Mouse (Mus musculus): ENCODE measurements around the gene Klhdc7b. TPM values are rescaled to one million over a fixed set of nuclear protein-coding genes. Genes with fewer than 3 reads are reported as not detected.
A peak's percentile ranks its signal among the peaks of the same experiment; 100 is the strongest.

The Klhdc7b gene
- total RNA-seq, 1 experiment from 2014 or later = not detected

DNA sequence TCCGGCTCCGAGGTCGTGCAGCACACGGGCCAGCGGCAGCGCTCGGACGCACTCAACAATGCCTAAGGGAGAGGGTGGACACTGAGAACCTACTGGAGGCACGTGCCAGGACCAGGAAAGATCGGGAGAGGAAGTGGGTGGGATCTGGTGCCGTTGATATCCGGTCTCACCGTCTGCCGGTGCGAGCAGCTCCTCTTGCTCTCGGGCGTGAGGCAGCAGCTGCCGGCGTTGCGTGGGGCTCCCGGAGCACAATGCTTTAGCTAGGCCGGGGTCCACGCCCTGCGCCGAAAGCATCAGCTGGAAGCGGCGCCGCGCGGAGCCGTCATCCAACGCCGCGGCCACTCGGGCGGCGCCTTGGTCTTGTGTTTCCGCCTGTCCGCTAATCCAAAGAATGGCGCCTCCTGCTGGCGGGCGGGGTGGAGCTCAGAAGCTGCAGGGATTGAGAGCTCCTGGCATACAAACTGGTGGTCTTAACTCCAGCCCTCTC, 10.9 kb upstream of the Klhdc7b start, which contains the start of gene Sco2:
Gene Sco2 (minus strand): TSS at position 85 of the 487 bp plus-strand sequence.
- peak; percentile 42 for ATAC-seq (replicated peaks; ENCODE audit: insufficient number of reproducible peaks, low FRiP score, low TSS enrichment, poor library complexity, severe bottlenecking)

DNA sequence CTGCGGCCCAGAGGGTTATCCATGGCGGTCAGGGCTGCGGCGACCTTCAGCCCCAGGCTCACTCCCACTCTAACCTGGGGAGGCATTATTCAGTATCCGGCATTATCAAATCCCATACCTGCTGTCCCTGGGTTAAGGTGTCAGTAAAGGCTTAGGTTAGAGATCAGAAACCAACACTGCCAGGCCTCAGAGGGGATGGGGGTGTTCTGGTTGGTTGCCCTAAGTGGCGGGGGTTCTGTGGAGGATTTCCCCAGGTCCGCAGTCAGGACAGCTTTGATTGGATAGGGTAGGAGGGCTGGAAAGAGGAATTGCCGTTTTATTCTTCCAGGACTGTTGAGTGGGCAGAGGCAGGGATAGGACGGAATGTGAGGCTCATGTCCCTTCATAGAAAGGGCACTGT, 10.4 kb upstream of the Klhdc7b start:
- no peak for ATAC-seq (replicated peaks; ENCODE audit: insufficient number of reproducible peaks, low FRiP score, low TSS enrichment, poor library complexity, severe bottlenecking)

DNA sequence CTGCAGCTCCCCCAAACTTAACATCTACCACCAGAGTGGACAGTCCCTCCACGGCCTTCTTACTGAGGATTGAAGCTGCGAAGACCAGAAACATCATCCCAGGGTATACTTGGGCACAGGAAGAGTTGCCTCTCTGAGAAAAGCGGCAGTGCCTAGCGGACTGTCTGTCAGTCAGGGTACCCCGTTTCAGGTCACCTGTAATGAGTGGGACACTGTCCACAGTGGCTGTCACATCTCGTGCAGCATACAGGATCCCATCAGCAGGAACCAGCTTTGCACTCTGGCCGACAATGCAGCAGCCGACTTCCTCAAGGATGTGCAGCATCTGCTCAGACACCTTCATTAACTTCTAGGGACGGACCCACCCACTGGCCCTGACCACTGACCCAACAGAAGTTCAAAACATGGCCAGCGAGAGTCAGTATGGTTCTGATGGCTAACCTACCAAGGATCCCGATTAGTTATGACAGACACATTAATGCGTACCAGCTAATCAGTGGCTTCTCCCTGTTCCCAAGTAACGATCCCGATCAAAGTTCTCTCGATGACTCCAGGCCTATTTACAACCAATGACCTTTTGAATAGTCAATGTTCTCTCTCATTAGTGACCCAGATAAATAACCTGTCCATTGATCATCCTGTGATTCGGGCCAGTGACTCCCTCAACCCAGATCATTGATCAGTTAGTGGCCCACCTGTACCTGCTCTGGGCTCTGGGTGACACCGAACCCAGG, 9.7 kb upstream of the Klhdc7b start:
- ATAC-seq (replicated peaks; ENCODE audit: insufficient number of reproducible peaks, low FRiP score, low TSS enrichment, poor library complexity, severe bottlenecking) = no peak

DNA sequence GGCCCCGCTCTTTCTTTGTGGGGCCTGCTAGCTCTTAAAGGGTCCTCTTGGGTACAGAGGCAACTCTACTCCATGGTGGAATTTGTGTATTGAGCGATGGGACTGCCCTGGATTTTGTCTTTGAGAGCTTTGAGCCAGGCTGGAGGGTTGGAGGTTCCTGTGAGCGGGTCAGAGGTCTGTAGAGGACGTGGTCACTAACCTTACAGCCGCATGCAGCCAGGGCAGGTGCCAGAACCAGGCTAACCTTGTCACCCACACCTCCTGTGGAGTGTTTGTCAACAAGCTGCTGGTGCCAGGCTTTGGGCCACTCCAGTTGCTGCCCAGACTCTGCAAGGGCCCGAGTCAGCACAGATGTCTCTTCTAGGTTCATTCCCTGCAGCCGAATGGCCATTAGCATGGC, 8.7 kb upstream of the Klhdc7b start:
- ATAC-seq (replicated peaks; ENCODE audit: insufficient number of reproducible peaks, low FRiP score, low TSS enrichment, poor library complexity, severe bottlenecking) = no peak

DNA sequence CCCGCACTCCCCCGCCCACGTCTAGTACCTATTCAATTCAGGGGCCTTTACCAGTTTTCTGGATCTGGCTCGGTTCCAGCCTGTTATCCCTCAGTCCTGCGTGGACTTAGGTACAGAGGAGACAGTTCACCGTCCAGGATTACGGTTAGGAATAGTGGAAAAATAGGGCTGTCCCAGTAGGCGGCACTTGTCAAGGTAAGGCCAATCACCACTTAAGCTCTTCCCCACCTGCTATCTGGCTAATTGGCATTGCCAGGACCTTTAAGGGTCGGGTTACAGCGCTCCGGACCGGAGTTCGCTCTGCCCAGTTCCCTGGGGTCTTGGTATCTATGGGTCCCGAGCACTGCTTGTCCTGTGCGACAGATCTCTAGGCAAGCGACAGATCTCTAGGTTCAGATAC, 7.8 kb upstream of the Klhdc7b start, which contains the start of gene Tymp:
Gene Tymp (minus strand): TSS at position 83 of the 400 bp plus-strand sequence.
- no peak for ATAC-seq (replicated peaks; ENCODE audit: insufficient number of reproducible peaks, low FRiP score, low TSS enrichment, poor library complexity, severe bottlenecking)

DNA sequence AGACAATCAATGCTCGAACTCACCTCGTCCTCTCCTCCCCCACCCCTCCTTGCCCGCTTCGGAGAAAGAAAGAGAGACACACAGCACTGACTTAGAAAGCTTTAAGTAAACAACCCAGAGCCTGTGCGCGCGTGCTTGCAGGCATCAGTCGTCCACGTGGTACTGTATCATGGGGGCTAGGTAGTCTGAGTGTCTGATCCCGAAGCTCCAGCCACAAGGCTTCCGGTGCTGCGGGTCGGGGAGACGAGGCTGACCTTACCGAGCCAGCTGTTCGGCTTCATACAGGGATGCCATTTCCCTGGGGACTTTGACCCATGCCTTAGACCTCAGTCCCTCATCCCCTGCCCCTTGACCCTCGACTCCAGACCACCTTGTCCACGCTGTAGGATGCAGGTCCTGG, 7.4 kb upstream of the Klhdc7b start:
- ATAC-seq (replicated peaks; ENCODE audit: insufficient number of reproducible peaks, low FRiP score, low TSS enrichment, poor library complexity, severe bottlenecking) = no peak

DNA sequence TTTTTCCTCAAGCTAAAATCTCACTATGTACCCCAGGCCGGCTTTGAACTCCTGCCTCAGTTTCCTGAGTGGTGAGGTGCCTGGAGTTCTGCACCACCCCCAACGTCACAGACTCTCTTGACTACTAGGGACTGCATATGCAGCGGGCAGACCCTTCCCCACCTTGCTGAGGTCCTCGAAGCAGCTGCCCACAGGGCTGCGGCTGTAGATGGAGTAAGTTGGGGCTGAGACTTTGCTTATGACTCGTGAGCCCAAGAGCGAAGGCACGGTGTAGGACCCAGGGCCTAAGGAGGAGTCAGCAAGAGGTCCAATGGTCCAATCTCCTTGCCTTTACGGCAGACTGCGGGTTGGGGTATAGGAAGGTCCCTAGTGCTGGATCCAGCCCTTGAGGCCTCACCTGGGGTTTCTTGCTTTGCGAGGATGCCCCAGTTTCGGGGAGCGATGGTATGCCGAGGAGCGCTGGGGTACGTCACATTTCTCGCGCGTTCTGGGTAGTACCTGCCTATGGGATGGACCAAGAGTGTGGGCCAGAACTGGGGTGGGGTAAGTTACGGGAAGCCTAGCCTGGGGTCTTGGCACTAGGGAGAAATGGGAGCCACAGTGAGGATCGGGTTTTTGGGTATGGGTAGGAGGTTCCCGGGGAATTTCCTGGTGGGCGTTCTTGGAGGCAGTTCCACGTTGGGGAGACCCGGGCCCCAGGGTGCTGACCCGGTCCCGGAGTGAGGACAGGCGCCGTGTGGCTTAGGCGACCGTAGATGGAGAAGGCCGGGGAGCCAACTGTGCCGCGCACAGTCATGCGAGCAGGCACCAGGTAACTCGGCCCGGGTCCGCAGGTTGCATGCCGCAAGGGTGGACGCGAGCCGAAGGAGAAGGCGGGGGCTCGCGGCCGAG, 6.5 kb upstream of the Klhdc7b start:
- no peak for ATAC-seq (replicated peaks; ENCODE audit: insufficient number of reproducible peaks, low FRiP score, low TSS enrichment, poor library complexity, severe bottlenecking)

DNA sequence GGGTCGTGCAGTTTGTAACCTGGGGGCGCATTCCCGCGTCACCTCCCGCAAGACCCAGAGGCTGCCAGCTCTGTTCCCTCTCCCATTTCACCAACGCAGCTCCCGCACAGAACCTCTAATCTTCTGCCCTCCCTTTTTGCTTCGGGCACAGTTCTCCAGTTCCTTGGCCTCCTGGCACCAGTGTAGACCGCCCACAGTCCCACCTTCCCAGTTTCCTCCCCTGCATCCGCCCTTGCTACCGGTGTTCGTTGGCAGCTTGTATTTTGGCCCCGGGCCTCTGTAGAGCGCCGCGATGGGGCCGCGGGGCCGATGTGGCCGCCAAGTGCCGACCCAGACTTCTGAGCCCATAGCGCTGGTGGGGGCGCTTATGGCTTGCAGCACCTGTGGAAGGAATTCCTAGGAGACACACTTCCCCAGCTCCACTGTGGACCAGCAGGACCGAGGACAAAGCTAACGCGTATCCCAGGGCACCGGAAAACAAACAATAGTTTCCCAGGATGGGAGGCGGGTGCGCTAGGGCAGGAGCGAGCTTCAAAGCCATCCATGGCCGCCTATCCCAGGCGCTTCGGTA, 5.8 kb upstream of the Klhdc7b start, which contains the start of gene Odf3b:
Gene Odf3b (minus strand): TSS at position 452 of the 571 bp plus-strand sequence.
- no peak for ATAC-seq (replicated peaks; ENCODE audit: insufficient number of reproducible peaks, low FRiP score, low TSS enrichment, poor library complexity, severe bottlenecking)

DNA sequence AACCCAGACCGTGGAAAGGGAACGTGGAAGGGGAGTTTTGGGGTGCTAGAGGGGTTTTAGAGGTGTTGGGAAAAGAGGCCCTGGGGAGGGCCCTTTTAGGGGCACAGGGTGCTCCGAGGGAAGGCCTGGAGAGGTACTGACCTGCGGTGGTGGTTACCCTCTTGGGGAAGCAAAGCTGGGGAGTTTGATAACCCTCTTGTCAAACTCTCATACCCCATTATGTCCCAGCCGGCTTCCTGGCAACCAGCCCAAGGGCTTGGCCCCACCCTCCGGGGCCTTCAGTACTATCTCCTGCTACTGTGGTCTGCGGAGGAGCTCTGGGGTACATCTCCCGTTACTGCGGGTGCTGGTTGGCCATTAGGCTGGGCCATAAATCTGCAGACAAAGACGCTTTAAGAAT, 5.3 kb upstream of the Klhdc7b start:
- ATAC-seq (replicated peaks; ENCODE audit: insufficient number of reproducible peaks, low FRiP score, low TSS enrichment, poor library complexity, severe bottlenecking) = no peak

DNA sequence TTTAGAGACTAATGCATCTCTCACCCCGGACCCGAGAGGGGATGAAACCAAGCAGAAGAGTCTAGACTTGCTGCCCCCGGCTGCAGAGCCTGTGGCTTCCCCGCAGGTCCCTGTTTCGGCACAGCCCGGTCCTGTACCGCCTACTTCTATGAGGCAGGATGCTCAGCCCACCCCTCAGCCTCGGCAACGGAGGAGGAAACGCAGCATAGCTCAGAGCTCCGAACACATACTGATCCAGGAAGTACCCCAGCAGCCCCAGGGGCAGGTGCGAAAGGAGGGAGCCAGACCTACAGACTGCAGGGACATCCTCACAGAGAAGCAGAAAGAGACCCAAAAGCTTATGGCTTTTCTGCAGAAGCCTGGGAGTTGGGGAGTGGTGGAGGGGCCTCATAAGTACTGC, 2.4 kb downstream of the Klhdc7b start:
- no peak for ATAC-seq (replicated peaks; ENCODE audit: insufficient number of reproducible peaks, low FRiP score, low TSS enrichment, poor library complexity, severe bottlenecking)

DNA sequence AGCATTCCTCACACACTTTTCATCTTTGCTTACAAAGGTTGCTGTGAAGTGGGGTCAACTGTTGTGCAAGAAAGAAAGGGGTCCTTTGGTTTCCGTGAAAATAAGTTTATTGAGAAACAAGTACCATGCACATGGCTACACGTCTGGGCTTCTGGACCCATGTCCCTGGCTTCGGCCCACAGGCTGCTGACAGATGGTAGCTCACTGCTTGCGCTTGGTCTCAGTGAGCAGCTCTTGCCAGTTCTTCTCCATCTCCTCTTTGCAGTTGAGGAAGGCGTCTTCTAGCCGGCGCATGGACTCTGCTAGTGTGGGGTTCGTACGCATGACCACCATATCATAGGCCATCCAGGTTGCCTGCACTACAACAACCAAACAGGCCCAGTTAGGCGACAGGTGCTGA, 5.4 kb downstream of the Klhdc7b start:
- no peak for ATAC-seq (replicated peaks; ENCODE audit: insufficient number of reproducible peaks, low FRiP score, low TSS enrichment, poor library complexity, severe bottlenecking)

DNA sequence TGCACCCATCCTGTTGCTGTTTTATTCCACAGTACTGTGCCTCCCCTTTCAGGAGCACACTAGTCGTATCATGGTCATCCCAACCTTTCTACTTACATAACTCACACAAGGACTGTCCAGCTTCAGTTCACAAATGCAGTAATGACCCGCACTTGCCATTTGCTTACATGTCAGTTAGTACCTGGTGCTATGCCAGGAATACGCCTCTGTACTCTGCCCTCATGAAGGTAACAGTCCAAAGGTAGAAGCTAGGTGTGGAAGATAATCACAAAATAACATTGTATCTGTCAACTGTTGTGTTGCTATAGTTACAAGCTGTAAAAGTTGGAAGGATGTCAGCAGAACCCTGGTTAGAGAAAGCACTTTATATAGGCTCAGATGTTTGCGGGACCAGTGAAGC, 12.2 kb downstream of the Klhdc7b start:
- no peak for ATAC-seq (replicated peaks; ENCODE audit: insufficient number of reproducible peaks, low FRiP score, low TSS enrichment, poor library complexity, severe bottlenecking)

DNA sequence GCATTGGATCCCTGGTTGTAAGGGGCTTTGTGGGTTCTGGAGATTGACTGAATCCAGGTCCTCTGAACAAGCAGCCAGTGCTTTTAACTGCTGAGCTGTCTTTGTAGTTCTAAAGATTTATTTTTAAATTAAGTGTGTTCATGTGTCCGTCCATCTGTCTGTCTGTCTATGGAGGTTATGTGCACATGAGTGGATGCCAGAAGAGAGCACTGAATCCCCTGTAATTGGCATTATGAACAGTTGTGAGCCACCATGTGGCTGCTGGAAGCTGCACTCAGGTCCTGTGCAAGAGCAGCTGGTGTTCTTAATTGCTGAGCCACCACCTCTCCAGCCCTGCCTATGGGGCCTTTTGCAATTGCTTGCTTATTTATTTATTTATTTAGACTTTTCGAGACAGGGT, 13.4 kb downstream of the Klhdc7b start:
- ATAC-seq (replicated peaks; ENCODE audit: insufficient number of reproducible peaks, low FRiP score, low TSS enrichment, poor library complexity, severe bottlenecking) = no peak

DNA sequence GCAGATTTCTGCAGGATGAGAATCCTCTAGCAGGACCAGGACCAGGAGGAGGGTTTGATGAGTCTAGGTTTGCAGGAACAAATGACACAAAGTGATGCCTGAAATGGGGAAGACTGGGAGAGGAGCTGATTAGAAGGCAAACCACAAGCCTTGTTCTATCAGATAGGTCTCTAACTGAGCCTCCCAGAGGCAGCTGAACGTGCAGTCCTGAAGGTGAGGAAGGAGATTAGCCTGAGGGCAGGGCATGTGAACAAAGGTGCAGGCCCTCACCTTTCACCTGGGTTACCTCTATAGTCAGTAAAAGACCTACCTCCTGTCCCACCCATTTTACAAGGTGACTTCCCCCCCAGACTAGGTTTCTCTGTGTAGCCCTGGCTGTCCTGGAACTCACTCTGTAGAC, 15.0 kb downstream of the Klhdc7b start:
- no peak for ATAC-seq (replicated peaks; ENCODE audit: insufficient number of reproducible peaks, low FRiP score, low TSS enrichment, poor library complexity, severe bottlenecking)

DNA sequence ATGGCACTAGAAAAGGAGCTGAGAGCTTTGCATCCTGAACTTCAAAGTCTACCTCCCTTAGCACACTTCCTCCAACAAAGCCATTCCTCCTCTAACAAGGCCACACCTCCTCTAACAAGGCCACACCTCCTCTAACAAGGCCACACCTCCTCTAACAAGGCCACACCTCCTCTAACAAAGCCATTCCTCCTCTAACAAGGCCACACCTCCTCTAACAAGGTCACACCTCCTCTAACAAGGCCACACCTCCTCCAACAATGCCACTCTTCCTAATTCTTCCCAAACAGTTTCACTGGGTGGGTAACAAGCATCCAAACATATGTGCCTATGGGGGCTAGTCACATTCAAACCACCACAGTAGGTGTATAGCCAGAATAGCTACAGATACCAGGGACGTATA, 17.8 kb downstream of the Klhdc7b start:
- ATAC-seq (replicated peaks; ENCODE audit: insufficient number of reproducible peaks, low FRiP score, low TSS enrichment, poor library complexity, severe bottlenecking) = no peak

DNA sequence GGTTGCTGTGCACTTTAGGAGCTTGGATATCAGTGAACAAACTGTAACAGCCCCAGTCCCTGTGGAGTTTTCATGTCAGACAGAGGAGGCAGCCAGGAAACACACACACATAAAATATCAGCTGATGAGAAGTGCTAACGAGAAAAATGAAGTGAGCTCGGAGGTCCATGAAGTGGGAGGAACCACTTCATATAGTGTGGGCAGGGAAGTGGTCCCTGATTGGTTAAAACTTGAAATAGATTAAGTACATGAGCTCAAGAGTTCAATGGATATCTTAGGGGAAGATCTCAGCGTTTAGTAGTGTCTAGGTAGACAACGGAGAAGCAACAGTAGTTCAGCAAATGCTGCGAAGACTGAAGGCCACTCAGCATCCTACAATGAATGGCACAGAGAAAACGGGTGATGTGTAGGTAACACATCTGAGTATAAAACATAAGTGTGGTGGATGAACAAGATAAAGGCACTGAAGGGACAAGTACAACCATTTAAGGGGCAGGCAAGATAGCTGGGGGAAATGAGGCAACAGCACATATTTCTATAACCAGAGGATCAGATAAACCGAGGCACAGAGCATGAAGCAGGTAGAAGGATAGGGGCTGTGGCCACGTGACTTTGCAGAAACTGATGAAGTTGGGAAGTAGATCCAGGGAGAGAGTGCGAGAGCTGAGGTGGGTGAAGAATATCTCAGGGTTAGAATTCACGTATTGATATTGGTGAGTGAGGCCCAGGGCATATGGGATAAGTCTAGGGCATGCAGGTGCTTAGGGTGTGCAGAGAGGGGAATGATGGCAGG, 20.3 kb downstream of the Klhdc7b start:
- no peak for ATAC-seq (replicated peaks; ENCODE audit: insufficient number of reproducible peaks, low FRiP score, low TSS enrichment, poor library complexity, severe bottlenecking)

DNA sequence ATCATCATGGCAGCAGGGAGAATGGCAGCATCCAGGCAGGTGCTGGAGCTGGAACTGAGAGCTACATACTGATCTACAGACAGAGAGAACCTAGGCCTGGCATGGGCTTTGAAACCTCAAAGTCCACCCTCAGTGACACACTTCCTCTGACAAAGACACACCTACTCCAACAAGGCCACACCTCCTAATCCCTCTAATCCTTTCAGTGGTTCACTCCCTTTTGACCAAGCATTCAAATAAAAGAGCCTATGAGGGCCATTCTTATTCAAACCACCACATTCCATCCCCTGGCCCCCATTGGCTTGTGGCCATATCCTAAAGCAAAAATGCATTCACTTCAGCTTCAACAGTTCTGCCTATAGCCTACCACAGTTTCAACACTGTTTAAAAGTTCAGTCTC, 22.0 kb downstream of the Klhdc7b start:
- no peak for ATAC-seq (replicated peaks; ENCODE audit: insufficient number of reproducible peaks, low FRiP score, low TSS enrichment, poor library complexity, severe bottlenecking)

DNA sequence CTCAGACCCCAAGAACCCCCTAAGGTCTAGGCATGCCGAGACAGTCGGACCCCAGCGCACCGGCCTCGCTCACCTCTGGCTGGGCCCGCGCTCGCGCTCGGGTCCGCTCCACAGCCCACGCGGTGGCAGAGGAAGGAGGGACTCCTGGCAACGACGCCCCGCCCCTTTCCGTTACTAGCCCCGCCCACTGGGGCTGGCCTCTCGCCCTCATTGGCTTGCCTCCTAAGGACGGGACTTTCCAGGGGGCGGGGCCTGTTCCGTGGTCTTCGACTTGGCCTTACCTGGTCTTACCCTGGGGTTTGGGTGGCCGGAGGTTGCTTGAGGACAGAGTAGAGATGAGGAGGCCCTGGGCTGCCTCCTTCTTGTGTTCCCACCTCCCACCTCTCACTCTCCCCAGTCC, 25.4 kb downstream of the Klhdc7b start, which contains the start of gene Syce3:
Gene Syce3 (minus strand): TSS at position 386 of the 400 bp plus-strand sequence.
- no peak for ATAC-seq (replicated peaks; ENCODE audit: insufficient number of reproducible peaks, low FRiP score, low TSS enrichment, poor library complexity, severe bottlenecking)

DNA sequence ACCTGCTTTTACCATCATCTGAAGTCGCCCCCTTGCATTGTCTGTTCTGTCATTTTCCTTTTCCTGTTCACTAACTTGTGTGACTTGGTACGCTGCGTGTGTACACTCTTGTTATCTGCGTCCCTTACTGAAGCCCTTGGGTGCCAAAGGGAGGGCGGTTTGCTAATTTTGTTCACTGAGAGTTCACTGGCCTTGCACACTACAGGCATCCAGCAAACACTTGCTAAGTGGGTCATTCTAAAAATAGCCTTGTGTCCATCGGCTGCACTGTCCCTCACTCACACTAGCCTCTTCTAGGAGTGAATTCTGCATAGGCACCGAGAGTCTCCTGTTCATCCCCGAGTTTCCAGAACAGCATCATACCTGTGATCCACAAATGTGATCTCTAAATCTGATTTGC, 30.6 kb downstream of the Klhdc7b start:
- no peak for ATAC-seq (replicated peaks; ENCODE audit: insufficient number of reproducible peaks, low FRiP score, low TSS enrichment, poor library complexity, severe bottlenecking)

Data from monocyte, adult 5-6 weeks (primary cell).